Mouse (Mus musculus) heart, embryonic 12.5 days (tissue): ENCODE results near the gene Cfap20. TPM values are rescaled to one million over a fixed set of nuclear protein-coding genes. Genes with fewer than 3 reads are reported as not detected.
A peak's percentile ranks its signal among the peaks of the same experiment; 100 is the strongest.
"Not testable (repeated sequence)": the region's sequence is repeated elsewhere in the genome, so short reads cannot be mapped to it uniquely, and the experiment has no call there.

Experiments used
- ATAC-seq: fragments of 200-750 bp; cut with Nextera tagmentation; 2 replicates; pipeline ENCODE4 v1.8.0; 2017; ENCODE audit warnings: moderate TSS enrichment, moderate library complexity; ENCODE audit not compliant: insufficient number of reproducible peaks, low FRiP score
- H3K27ac ChIP-seq: fragments of 300-500 bp; sonication (generic); 2 replicates; pipeline ENCODE4 v1.5.1; 2016; ENCODE audit warnings: mild to moderate bottlenecking, moderate library complexity; ENCODE audit not compliant: poor library complexity, severe bottlenecking
- H3K27me3 ChIP-seq: fragments of 300-500 bp; sonication (generic); replicated peaks from 2 replicates; pipeline ENCODE4 v1.6.1; 2016; ENCODE audit warnings: mild to moderate bottlenecking, moderate library complexity
- H3K36me3 ChIP-seq: fragments of 300-500 bp; sonication (generic); 2 replicates; pipeline ENCODE4 v1.6.1; 2016; ENCODE audit warnings: mild to moderate bottlenecking, moderate library complexity
- H3K4me1 ChIP-seq: fragments of 300-500 bp; sonication (generic); replicated peaks from 2 replicates; pipeline ENCODE4 v1.6.1; 2016; ENCODE audit warnings: mild to moderate bottlenecking
- H3K4me2 ChIP-seq: fragments of 300-500 bp; sonication (generic); 2 replicates; pipeline ENCODE4 v1.6.1; 2016; ENCODE audit warnings: mild to moderate bottlenecking, moderate library complexity
- H3K4me3 ChIP-seq: fragments of 300-500 bp; sonication (generic); 2 replicates; pipeline ENCODE4 v1.5.1; 2016; ENCODE audit warnings: mild to moderate bottlenecking
- H3K9ac ChIP-seq: fragments of 300-500 bp; sonication (generic); 2 replicates; pipeline ENCODE4 v1.6.1; 2016; ENCODE audit warnings: mild to moderate bottlenecking, moderate library complexity
- H3K9me3 ChIP-seq: fragments of 300-500 bp; sonication (generic); replicated peaks from 2 replicates; pipeline ENCODE4 v1.6.1; 2016; ENCODE audit warnings: mild to moderate bottlenecking, moderate library complexity
- WGBS: fragments of 180-500 bp; shearing (Covaris S2); methylation state at CpG from one replicate; pipeline ENCODE4 v1.1.7; 2016; 5-methylcytosine and 5-hydroxymethylcytosine counted together
- polyA plus RNA-seq: library from polyadenylated mRNA; unstranded; fragments of >200 nt; fragmentation: Nextera tagmentation; extraction: Ambion mirVana; gene quantifications from 2 replicates; pipeline ENCODE4 v1.2.1, GENCODE M21; 2016

The Cfap20 gene
- polyA plus RNA-seq, 1 experiment from 2014 or later: 153 TPM

GRCm38 (mm10) chr8:95387936-95388335, 46.7 kb downstream of the Cfap20 start:
- Histone ChIP-seq H3K9ac (no peak overlapping the region), H3K4me3 (no peak overlapping the region), H3K4me1 (peaks cover 11% of the 10 kb centered on the region), H3K36me3 (no peaks in the 10 kb centered on the region), H3K4me2 (no peak overlapping the region), H3K9me3 (no peaks in the 10 kb centered on the region), H3K27me3 (no peaks in the 10 kb centered on the region), H3K27ac (no peak overlapping the region)
- WGBS: 79% methylated on average over 7 of the region's 7 CpGs
- ATAC-seq: no peak

- H3K27ac ChIP-seq: no peak overlapping the region
- no peak overlapping the region for H3K4me3 ChIP-seq
- peaks cover 4% of the 10 kb centered on the region for H3K4me1 ChIP-seq
- H3K9me3 ChIP-seq: no peaks in the 10 kb centered on the region
- no peak for ATAC-seq
- 84% methylated on average over 10 of the region's 10 CpGs for WGBS
- no peaks in the 10 kb centered on the region for H3K36me3 ChIP-seq
- H3K4me2 ChIP-seq: no peak overlapping the region
- H3K27me3 ChIP-seq: no peaks in the 10 kb centered on the region
- H3K9ac ChIP-seq: no peak overlapping the region
Measured at GRCm38 (mm10) chr8:95387221-95387620, 47.4 kb downstream of the Cfap20 start.

GRCm38 (mm10) chr8:95386037-95386436, 48.6 kb downstream of the Cfap20 start:
- Histone ChIP-seq H3K4me3 (no peak overlapping the region), H3K4me2 (no peak overlapping the region), H3K27ac (no peak overlapping the region), H3K27me3 (no peaks in the 10 kb centered on the region), H3K4me1 (peaks cover 4% of the 10 kb centered on the region; the same call in 1 of the 2 replicates), H3K9me3 (no peaks in the 10 kb centered on the region), H3K9ac (no peak overlapping the region), H3K36me3 (no peaks in the 10 kb centered on the region)
- 52% methylated on average over 5 of the region's 5 CpGs for WGBS
- ATAC-seq: no peak

GRCm38 (mm10) chr8:95384501-95384900, 50.2 kb downstream of the Cfap20 start:
- H3K27ac ChIP-seq: no peak overlapping the region
- H3K36me3 ChIP-seq: no peaks in the 10 kb centered on the region
- no peak for ATAC-seq
- H3K9me3 ChIP-seq: no peaks in the 10 kb centered on the region
- 85% methylated on average over 3 of the region's 3 CpGs for WGBS
- H3K4me1 ChIP-seq: no peaks in the 10 kb centered on the region
- H3K9ac ChIP-seq: no peak overlapping the region
- H3K4me2 ChIP-seq: no peak overlapping the region
- no peak overlapping the region for H3K4me3 ChIP-seq
- no peaks in the 10 kb centered on the region for H3K27me3 ChIP-seq

- ATAC-seq: no peak
- no peak overlapping the region for H3K4me3 ChIP-seq
- H3K4me1 ChIP-seq: peaks cover 20% of the 10 kb centered on the region
- no peak overlapping the region for H3K27ac ChIP-seq
- no peak overlapping the region for H3K9ac ChIP-seq
- H3K36me3 ChIP-seq: no peaks in the 10 kb centered on the region
- no peak overlapping the region for H3K4me2 ChIP-seq
- no peaks in the 10 kb centered on the region for H3K9me3 ChIP-seq
- no peaks in the 10 kb centered on the region for H3K27me3 ChIP-seq
- 76% methylated on average over 3 of the region's 3 CpGs for WGBS
Measured at GRCm38 (mm10) chr8:95381595-95381994, 53.1 kb downstream of the Cfap20 start.

GRCm38 (mm10) chr8:95380953-95381352, 53.7 kb downstream of the Cfap20 start:
- Histone ChIP-seq H3K9ac (no peak overlapping the region), H3K9me3 (no peaks in the 10 kb centered on the region), H3K4me1 (peaks cover 26% of the 10 kb centered on the region), H3K27me3 (no peaks in the 10 kb centered on the region), H3K4me2 (no peak overlapping the region), H3K27ac (no peak overlapping the region), H3K4me3 (no peak overlapping the region), H3K36me3 (no peaks in the 10 kb centered on the region)
- ATAC-seq: no peak

- not testable (repeated sequence) for H3K4me3 ChIP-seq, H3K27ac ChIP-seq, H3K36me3 ChIP-seq, ATAC-seq, H3K4me2 ChIP-seq, H3K27me3 ChIP-seq, H3K9me3 ChIP-seq, H3K9ac ChIP-seq
- 93% methylated on average over 11 of the region's 11 CpGs for WGBS
- peaks cover 34% of the 10 kb centered on the region for H3K4me1 ChIP-seq
Measured at GRCm38 (mm10) chr8:95378928-95379327, 55.7 kb downstream of the Cfap20 start.

- Histone ChIP-seq H3K36me3 (peaks cover 16% of the 10 kb centered on the region), H3K9ac (peak overlapping the region; percentile 38; the same call in 1 of the 2 replicates), H3K4me2 (peak overlapping the region; percentile 48), H3K4me1 (peaks cover 45% of the 10 kb centered on the region), H3K27me3 (no peaks in the 10 kb centered on the region), H3K27ac (peak overlapping the region; percentile 89), H3K9me3 (no peaks in the 10 kb centered on the region), H3K4me3 (no peak overlapping the region)
- ATAC-seq: peak; percentile 74
- WGBS: 10% methylated on average over 7 of the region's 7 CpGs
Measured at GRCm38 (mm10) chr8:95377863-95378291, 56.8 kb downstream of the Cfap20 start.

- peak overlapping the region; percentile 89 for H3K27ac ChIP-seq
- H3K9ac ChIP-seq: no peak overlapping the region
Measured at GRCm38 (mm10) chr8:95377101-95377500, 57.6 kb downstream of the Cfap20 start.

GRCm38 (mm10) chr8:95376309-95376999, 58.2 kb downstream of the Cfap20 start:
- Histone ChIP-seq H3K9ac (peak overlapping the region; percentile 44; the same call in 1 of the 2 replicates), H3K9me3 (no peaks in the 10 kb centered on the region), H3K27me3 (no peaks in the 10 kb centered on the region), H3K4me3 (no peak overlapping the region), H3K4me1 (peaks cover 52% of the 10 kb centered on the region), H3K4me2 (no peak overlapping the region), H3K36me3 (peaks cover 31% of the 10 kb centered on the region), H3K27ac (peak overlapping the region; percentile 89)
- no peak for ATAC-seq
- WGBS: 72% methylated on average over 12 of the region's 12 CpGs

More at GRCm38 (mm10) chr8:95377101-95377500, 57.6 kb downstream of the Cfap20 start:
- no peaks in the 10 kb centered on the region for H3K9me3 ChIP-seq
- H3K27me3 ChIP-seq: no peaks in the 10 kb centered on the region
- no peak overlapping the region for H3K4me3 ChIP-seq
- 59% methylated on average over 4 of the region's 4 CpGs for WGBS
- no peak for ATAC-seq
- H3K4me2 ChIP-seq: peak overlapping the region; percentile 48; the same call in 1 of the 2 replicates
- H3K36me3 ChIP-seq: peaks cover 24% of the 10 kb centered on the region
- H3K4me1 ChIP-seq: peaks cover 52% of the 10 kb centered on the region

GRCm38 (mm10) chr8:95375374-95375930, 59.2 kb downstream of the Cfap20 start:
- H3K9me3 ChIP-seq: no peaks in the 10 kb centered on the region
- H3K36me3 ChIP-seq: peaks cover 41% of the 10 kb centered on the region
- 72% methylated on average over 7 of the region's 7 CpGs for WGBS
- H3K4me2 ChIP-seq: no peak overlapping the region
- no peak overlapping the region for H3K4me3 ChIP-seq
- no peak for ATAC-seq
- no peak overlapping the region; the same call in 1 of the 2 replicates for H3K27ac ChIP-seq
- peaks cover 52% of the 10 kb centered on the region for H3K4me1 ChIP-seq
- H3K9ac ChIP-seq: no peak overlapping the region
- no peaks in the 10 kb centered on the region for H3K27me3 ChIP-seq
